Mouse (Mus musculus) midbrain, postnatal 0 days (tissue): ENCODE data around the gene Cdh22. TPM values are rescaled to one million over a fixed set of nuclear protein-coding genes. Genes with fewer than 3 reads are reported as not detected.

Experiments used
- ATAC-seq: fragments of 200-750 bp; cut with Nextera tagmentation; 2 replicates; pipeline ENCODE4 v1.8.0; 2017; ENCODE audit warnings: moderate number of reproducible peaks, mild to moderate bottlenecking, moderate TSS enrichment, moderate library complexity; ENCODE audit not compliant: low FRiP score
- DNase-seq: peaks from one replicate; pipeline ENCODE4 v3.0.0-alpha.2; 2015; ENCODE audit warnings: low spot score
- H3K27ac ChIP-seq: fragments of 300-500 bp; sonication (generic); 2 replicates; pipeline ENCODE4 v1.5.1; 2014; ENCODE audit warnings: low read depth, mild to moderate bottlenecking, low read length, mixed read lengths
- H3K27me3 ChIP-seq: fragments of 300-500 bp; sonication (generic); 2 replicates; pipeline ENCODE4 v1.6.1; 2014; ENCODE audit warnings: low read length, control low read depth, mixed read lengths; ENCODE audit not compliant: insufficient read depth
- H3K36me3 ChIP-seq: fragments of 300-500 bp; sonication (generic); 2 replicates; pipeline ENCODE4 v1.6.1; 2014; ENCODE audit warnings: low read length, control low read depth, mixed read lengths; ENCODE audit not compliant: insufficient read depth
- H3K4me1 ChIP-seq: fragments of 300-500 bp; sonication (generic); 2 replicates; pipeline ENCODE4 v1.6.1; 2014; ENCODE audit warnings: mild to moderate bottlenecking, control low read depth, antibody characterized with exemption, low read length, mixed read lengths; ENCODE audit not compliant: insufficient read depth
- H3K4me2 ChIP-seq: fragments of 300-500 bp; sonication (generic); 2 replicates; pipeline ENCODE4 v1.6.1; 2014; ENCODE audit warnings: low read depth, mild to moderate bottlenecking, low read length, mixed read lengths; ENCODE audit not compliant: poor library complexity, severe bottlenecking
- H3K4me3 ChIP-seq: fragments of 300-500 bp; sonication (generic); 2 replicates; pipeline ENCODE4 v1.5.1; 2014; ENCODE audit warnings: low read depth, mild to moderate bottlenecking, low read length, moderate library complexity
- H3K9ac ChIP-seq: fragments of 300-500 bp; sonication (generic); replicated peaks from 2 replicates; pipeline ENCODE4 v1.6.1; 2014; ENCODE audit warnings: mild to moderate bottlenecking, low read length, moderate library complexity, mixed read lengths; ENCODE audit not compliant: poor library complexity, severe bottlenecking
- H3K9me3 ChIP-seq: fragments of 300-500 bp; sonication (generic); 2 replicates; pipeline ENCODE4 v1.6.1; 2016; ENCODE audit warnings: low read length, control low read depth
- CTCF ChIP-seq: IDR thresholded peaks from 2 replicates; pipeline ENCODE4 v1.5.1; 2016; ENCODE audit warnings: antibody characterized with exemption, mild to moderate bottlenecking
- WGBS: fragments of 180-500 bp; shearing (Covaris S2); extraction: QIAGEN DNeasy Blood & Tissue Kit; methylation state at CpG from one replicate; pipeline ENCODE4 v1.1.7; 2014; 5-methylcytosine and 5-hydroxymethylcytosine counted together
- polyA plus RNA-seq: library from polyadenylated mRNA; unstranded; fragments of >200 nt; fragmentation: Nextera tagmentation; extraction: Ambion mirVana; gene quantifications from 2 replicates; pipeline ENCODE4 v1.2.1, GENCODE M21; 2015
- total RNA-seq: library from RNA; depleted of rRNA; stranded (reverse); fragments of >200 nt; gene quantifications from 2 replicates; pipeline ENCODE4 v1.2.3, GENCODE M21; 2014

Cdh22 gene
- total and polyA plus RNA-seq, 2 experiments from 2014 or later = 23.2 to 47.9 TPM

DNA sequence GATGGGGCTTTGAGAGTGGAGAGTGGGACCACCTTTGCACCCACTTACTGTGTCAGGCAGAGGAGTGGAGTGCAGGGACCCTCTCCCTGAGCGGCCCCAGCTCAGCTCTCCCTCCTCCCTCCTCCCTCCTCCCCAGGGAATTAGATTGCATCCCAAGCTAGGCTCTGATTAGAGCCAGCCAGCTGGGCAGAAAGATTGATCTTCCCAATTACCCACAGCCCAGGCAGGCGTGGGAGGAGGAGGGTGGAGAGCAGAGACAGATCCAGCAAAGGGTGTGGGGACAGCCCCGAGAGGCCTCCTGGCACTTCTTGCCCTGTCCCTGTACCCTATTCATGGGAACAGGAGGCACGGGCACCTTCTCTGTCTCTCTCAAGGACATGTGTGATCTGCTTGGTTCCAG, 105.5 kb downstream of the Cdh22 start:
- Histone ChIP-seq H3K27me3 (peaks cover 4% of the 10 kb centered on the region; the same call in 1 of the 2 replicates), H3K4me2 (no peak overlapping the region), H3K27ac (no peak overlapping the region), H3K9ac (no peak overlapping the region), H3K4me1 (peaks cover 10% of the 10 kb centered on the region), H3K36me3 (no peaks in the 10 kb centered on the region), H3K9me3 (no peaks in the 10 kb centered on the region), H3K4me3 (no peak overlapping the region)
- ATAC-seq (no peak), DNase-seq (peak; percentile 40)
- WGBS = 47% methylated on average over 4 of the region's 4 CpGs
- no peak for TF ChIP-seq CTCF

DNA sequence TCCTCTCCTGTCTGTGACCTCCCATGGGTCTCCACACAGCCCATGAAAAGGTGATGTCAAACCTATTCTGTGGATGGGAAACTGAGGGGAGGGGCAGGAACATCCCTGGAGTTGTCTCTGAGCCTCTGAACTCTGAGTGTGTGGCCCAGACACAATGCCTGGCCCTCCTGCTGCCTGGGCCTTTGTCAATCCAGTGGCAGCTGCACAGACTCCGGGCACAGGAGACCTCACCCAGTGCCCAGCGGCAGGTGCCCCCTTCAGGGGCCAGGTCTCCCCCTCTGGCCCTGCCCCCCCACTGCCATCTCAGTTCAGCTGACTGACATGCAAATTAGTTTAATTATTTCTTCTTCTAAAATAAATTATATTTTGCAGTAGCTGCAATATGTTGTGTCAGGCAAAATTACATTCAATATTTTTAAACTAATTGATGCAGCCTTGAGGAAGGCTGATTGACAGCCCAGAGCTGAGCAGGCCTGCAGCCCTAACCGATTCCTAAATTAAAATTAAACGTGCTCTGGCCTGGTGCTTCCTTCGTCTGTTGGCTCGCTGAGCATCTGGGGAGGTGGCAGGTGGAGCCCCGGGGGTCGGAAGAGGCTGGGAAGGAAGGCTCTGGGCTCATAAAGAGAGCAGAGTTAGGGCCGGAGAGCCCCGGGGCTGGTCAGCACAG, 107.6 kb downstream of the Cdh22 start:
- Histone ChIP-seq H3K36me3 (peaks cover 12% of the 10 kb centered on the region), H3K4me2 (no peak overlapping the region), H3K27ac (no peak overlapping the region), H3K9ac (no peak overlapping the region), H3K4me3 (no peak overlapping the region), H3K27me3 (peaks cover 4% of the 10 kb centered on the region; the same call in 1 of the 2 replicates), H3K9me3 (no peaks in the 10 kb centered on the region), H3K4me1 (peaks cover 6% of the 10 kb centered on the region)
- WGBS = 22% methylated on average over 10 of the region's 10 CpGs
- ATAC-seq = no peak
- DNase-seq = no peak
- no peak for TF ChIP-seq CTCF

DNA sequence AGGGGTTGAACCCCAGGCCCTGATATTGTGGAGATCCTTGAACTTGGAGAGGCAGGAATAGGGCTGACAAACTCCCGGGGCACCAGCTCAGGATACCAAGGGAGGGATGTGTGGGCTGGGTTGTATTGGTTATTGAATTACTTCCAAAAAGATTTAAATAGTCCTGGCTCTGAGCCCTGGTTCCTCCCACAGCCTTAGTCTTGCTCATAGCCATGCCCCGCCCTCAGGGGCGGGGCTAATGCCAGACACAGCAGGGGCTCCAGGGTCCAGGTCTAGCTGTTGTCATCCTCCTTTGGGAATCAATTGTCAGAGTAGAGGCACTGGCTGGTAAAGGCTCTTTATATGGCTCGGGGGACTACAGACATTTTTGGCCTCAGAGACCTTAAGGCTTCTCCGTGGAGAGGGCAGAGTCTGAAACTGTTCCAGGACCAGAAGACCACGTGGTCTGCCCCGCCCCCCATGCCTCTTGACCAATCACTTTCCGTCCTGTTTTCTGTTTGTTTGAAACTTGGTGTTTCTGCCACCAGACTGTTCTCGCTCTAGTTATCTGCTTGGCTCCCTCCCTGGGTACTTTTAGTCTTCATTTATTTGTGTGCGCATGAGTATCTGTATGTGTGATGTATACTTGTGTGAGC, 113.3 kb downstream of the Cdh22 start:
- H3K4me2 ChIP-seq = no peak overlapping the region
- H3K36me3 ChIP-seq = peaks cover 13% of the 10 kb centered on the region
- peaks cover 4% of the 10 kb centered on the region; the same call in 1 of the 2 replicates for H3K27me3 ChIP-seq
- ATAC-seq (0 out of 2 replicates have a peak, but pooled peaks have one; percentile 16), DNase-seq (peak; percentile 58)
- H3K9me3 ChIP-seq = no peaks in the 10 kb centered on the region
- no peak overlapping the region for H3K27ac ChIP-seq
- no peaks in the 10 kb centered on the region for H3K4me1 ChIP-seq
- 40% methylated on average over 10 of the region's 10 CpGs for WGBS
- no peak for TF ChIP-seq CTCF
- H3K9ac ChIP-seq = no peak overlapping the region
- no peak overlapping the region for H3K4me3 ChIP-seq

DNA sequence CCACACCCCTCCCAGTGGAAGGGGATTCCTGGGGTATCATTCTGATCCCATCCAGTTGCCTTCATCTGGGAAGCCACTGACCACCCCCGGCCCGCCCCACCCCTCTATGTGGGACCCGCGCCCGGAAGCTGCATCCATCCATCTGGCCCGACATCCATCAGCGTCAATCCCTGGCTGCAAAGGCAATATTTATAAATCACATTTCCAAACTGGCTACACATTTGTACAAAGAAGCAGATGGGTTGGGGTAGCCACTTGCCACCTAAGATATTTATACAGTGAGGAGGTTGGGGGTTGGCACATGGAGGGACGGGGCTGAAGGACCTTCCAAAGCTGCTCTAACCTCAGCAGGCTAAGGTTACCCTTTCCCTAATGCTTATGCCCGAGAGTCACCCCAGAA, 113.9 kb downstream of the Cdh22 start:
- no peak for TF ChIP-seq CTCF
- Histone ChIP-seq H3K4me1 (no peaks in the 10 kb centered on the region), H3K27me3 (peaks cover 8% of the 10 kb centered on the region; the same call in 1 of the 2 replicates), H3K9me3 (no peaks in the 10 kb centered on the region), H3K36me3 (peaks cover 13% of the 10 kb centered on the region), H3K9ac (no peak overlapping the region), H3K4me2 (no peak overlapping the region), H3K4me3 (no peak overlapping the region), H3K27ac (no peak overlapping the region)
- DNase-seq (no peak), ATAC-seq (no peak)
- 85% methylated on average over 9 of the region's 9 CpGs for WGBS

DNA sequence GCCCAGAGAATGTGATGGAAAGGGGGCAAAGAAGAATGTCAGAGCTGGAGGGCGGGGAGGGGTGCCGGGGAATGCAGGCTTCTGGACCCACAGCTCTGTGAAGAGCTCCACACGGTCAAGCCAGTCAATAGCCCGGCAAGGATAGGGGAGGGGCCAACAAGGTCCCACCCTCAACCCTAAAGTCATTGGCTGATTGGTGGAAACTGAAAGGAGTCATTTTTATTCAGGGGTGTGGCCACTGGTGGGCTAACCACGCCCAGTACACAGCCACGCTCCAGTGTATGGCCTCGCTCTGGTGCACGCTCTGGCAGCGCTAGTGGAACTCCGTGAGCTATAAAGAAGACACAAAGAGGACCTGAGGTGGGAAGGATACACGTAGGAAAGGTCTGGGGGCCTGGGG, 120.9 kb downstream of the Cdh22 start:
- Histone ChIP-seq H3K27ac (no peak overlapping the region), H3K4me2 (no peak overlapping the region), H3K9ac (no peak overlapping the region), H3K27me3 (peaks cover 21% of the 10 kb centered on the region), H3K4me3 (no peak overlapping the region), H3K9me3 (no peaks in the 10 kb centered on the region), H3K4me1 (no peaks in the 10 kb centered on the region), H3K36me3 (no peaks in the 10 kb centered on the region)
- no peak for TF ChIP-seq CTCF
- DNase-seq = peak; percentile 24
- no peak for ATAC-seq
- WGBS = 41% methylated on average over 11 of the region's 11 CpGs

DNA sequence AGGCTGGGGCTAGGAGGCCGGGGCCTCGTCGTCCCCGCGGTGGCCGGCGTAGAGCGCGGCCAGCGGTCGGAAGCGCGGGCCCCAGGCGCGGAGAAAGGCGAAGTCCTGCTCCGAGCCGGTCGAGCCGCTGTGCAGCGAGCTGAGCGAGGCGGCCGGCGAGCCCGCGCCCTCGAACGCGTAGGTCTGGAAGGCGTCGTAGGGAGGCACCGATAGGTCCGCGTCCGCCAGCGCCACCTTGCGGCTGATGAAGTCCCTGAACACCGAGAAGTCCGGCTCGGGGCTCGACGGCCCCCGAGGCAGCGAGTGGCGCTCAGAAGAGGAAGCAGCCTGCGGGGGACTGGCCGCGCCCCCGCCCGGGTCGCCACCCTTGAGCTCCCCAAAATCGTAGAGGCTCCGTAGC, 122.5 kb downstream of the Cdh22 start:
- WGBS = 3% methylated on average over 54 of the region's 54 CpGs
- H3K27me3 ChIP-seq = peaks cover 21% of the 10 kb centered on the region
- peak overlapping the region; percentile 5; the same call in 1 of the 2 replicates for H3K4me3 ChIP-seq

More for the DNA sequence above, 122.5 kb downstream of the Cdh22 start:
- Histone ChIP-seq H3K4me1 (no peaks in the 10 kb centered on the region), H3K9me3 (no peaks in the 10 kb centered on the region), H3K4me2 (no peak overlapping the region; the same call in 1 of the 2 replicates), H3K36me3 (no peaks in the 10 kb centered on the region), H3K27ac (no peak overlapping the region), H3K9ac (no peak overlapping the region)
- TF ChIP-seq CTCF = peak; percentile 78
- DNase-seq = peak; percentile 86
- peak; percentile 69 for ATAC-seq
